Mouse (Mus musculus): ENCODE data around the gene Desi1. TPM values are rescaled to one million over a fixed set of nuclear protein-coding genes. Genes with fewer than 3 reads are reported as not detected.
A peak's percentile ranks its signal among the peaks of the same experiment; 100 is the strongest.
"Not testable (repeated sequence)": the region's sequence is repeated elsewhere in the genome, so short reads cannot be mapped to it uniquely, and the experiment has no call there.

Gene Desi1
- polyA plus RNA-seq, 1 experiment from 2014 or later = 35.7 TPM

GRCm38 (mm10) chr15:81970498-81970897, 63.2 kb downstream of the Desi1 start:
- 89% methylated on average over 4 of the region's 4 CpGs for WGBS
- not testable (repeated sequence) for H3K27ac ChIP-seq (replicated peaks); H3K27me3 ChIP-seq (replicated peaks; ENCODE audit: low read depth, poor library complexity, severe bottlenecking)

GRCm38 (mm10) chr15:81969635-81970034, 64.0 kb downstream of the Desi1 start:
- 79% methylated on average over 6 of the region's 6 CpGs for WGBS

More at GRCm38 (mm10) chr15:81970498-81970897, 63.2 kb downstream of the Desi1 start:
- not testable (repeated sequence) for H3K4me3 ChIP-seq; H3K36me3 ChIP-seq (replicated peaks); H3K4me1 ChIP-seq; DNase-seq (ENCODE audit: low spot score)
- peaks cover 19% of the 10 kb centered on the region for H3K9me3 ChIP-seq

GRCm38 (mm10) chr15:81969173-81969572, 64.5 kb downstream of the Desi1 start:
- WGBS = 70% methylated on average over 7 of the region's 7 CpGs
- Histone ChIP-seq H3K27ac (replicated peaks) (no peak overlapping the region), H3K36me3 (replicated peaks) (no peaks in the 10 kb centered on the region), H3K9me3 (peaks cover 11% of the 10 kb centered on the region), H3K27me3 (replicated peaks; ENCODE audit: low read depth, poor library complexity, severe bottlenecking) (no peaks in the 10 kb centered on the region), H3K4me3 (no peak overlapping the region), H3K4me1 (0 out of 2 replicates have a peak, but pooled peaks cover 8% of the 10 kb centered on the region)
- no peak for DNase-seq (ENCODE audit: low spot score)

More at GRCm38 (mm10) chr15:81969635-81970034, 64.0 kb downstream of the Desi1 start:
- H3K4me1 ChIP-seq; H3K27me3 ChIP-seq (replicated peaks; ENCODE audit: low read depth, poor library complexity, severe bottlenecking); H3K4me3 ChIP-seq; DNase-seq (ENCODE audit: low spot score); H3K27ac ChIP-seq (replicated peaks); H3K36me3 ChIP-seq (replicated peaks): not testable (repeated sequence)
- peaks cover 11% of the 10 kb centered on the region for H3K9me3 ChIP-seq

- Histone ChIP-seq H3K36me3 (replicated peaks) (no peaks in the 10 kb centered on the region), H3K9me3 (peaks cover 11% of the 10 kb centered on the region), H3K27me3 (replicated peaks; ENCODE audit: low read depth, poor library complexity, severe bottlenecking) (no peaks in the 10 kb centered on the region), H3K27ac (replicated peaks) (no peak overlapping the region), H3K4me1 (0 out of 2 replicates have a peak, but pooled peaks cover 8% of the 10 kb centered on the region), H3K4me3 (no peak overlapping the region)
- no peak for DNase-seq (ENCODE audit: low spot score)
- WGBS = 62% methylated on average over 2 of the region's 2 CpGs
These were observed 65.2 kb downstream of the Desi1 start for GRCm38 (mm10) chr15:81968447-81968846.

- no peak for DNase-seq (ENCODE audit: low spot score)
- H3K27ac ChIP-seq (replicated peaks) = no peak overlapping the region
- no peaks in the 10 kb centered on the region for H3K36me3 ChIP-seq (replicated peaks)
- peaks cover 7% of the 10 kb centered on the region for H3K9me3 ChIP-seq
- 0 out of 2 replicates have a peak, but pooled peaks cover 8% of the 10 kb centered on the region for H3K4me1 ChIP-seq
- 91% methylated on average over 5 of the region's 5 CpGs for WGBS
- H3K4me3 ChIP-seq = no peak overlapping the region
- H3K27me3 ChIP-seq (replicated peaks; ENCODE audit: low read depth, poor library complexity, severe bottlenecking) = no peaks in the 10 kb centered on the region
These were observed 65.8 kb downstream of the Desi1 start for GRCm38 (mm10) chr15:81967821-81968220.

- H3K27ac ChIP-seq (replicated peaks) = no peak overlapping the region
- 81% methylated on average over 14 of the region's 14 CpGs for WGBS
These were observed 67.4 kb downstream of the Desi1 start for GRCm38 (mm10) chr15:81966062-81966829.

GRCm38 (mm10) chr15:81964980-81965545, 68.6 kb downstream of the Desi1 start:
- WGBS = 55% methylated on average over 4 of the region's 4 CpGs
- no peak for DNase-seq (ENCODE audit: low spot score)
- no peaks in the 10 kb centered on the region for H3K9me3 ChIP-seq
- no peak overlapping the region for H3K27ac ChIP-seq (replicated peaks)
- no peaks in the 10 kb centered on the region for H3K36me3 ChIP-seq (replicated peaks)
- no peak overlapping the region for H3K4me3 ChIP-seq
- no peaks in the 10 kb centered on the region for H3K27me3 ChIP-seq (replicated peaks; ENCODE audit: low read depth, poor library complexity, severe bottlenecking)
- H3K4me1 ChIP-seq = peaks cover 18% of the 10 kb centered on the region

More at GRCm38 (mm10) chr15:81966062-81966829, 67.4 kb downstream of the Desi1 start:
- Histone ChIP-seq H3K4me1 (peaks cover 8% of the 10 kb centered on the region; the same call in 1 of the 2 replicates), H3K36me3 (replicated peaks) (no peaks in the 10 kb centered on the region), H3K9me3 (no peaks in the 10 kb centered on the region), H3K4me3 (no peak overlapping the region), H3K27me3 (replicated peaks; ENCODE audit: low read depth, poor library complexity, severe bottlenecking) (no peaks in the 10 kb centered on the region)
- DNase-seq (ENCODE audit: low spot score) = no peak

- WGBS = 75% methylated on average over 1 of the region's 1 CpGs
- no peak for DNase-seq (ENCODE audit: low spot score)
- H3K27me3 ChIP-seq (replicated peaks; ENCODE audit: low read depth, poor library complexity, severe bottlenecking) = no peaks in the 10 kb centered on the region
- no peak overlapping the region for H3K27ac ChIP-seq (replicated peaks)
- H3K4me1 ChIP-seq = peaks cover 22% of the 10 kb centered on the region
- no peak overlapping the region for H3K4me3 ChIP-seq
- no peaks in the 10 kb centered on the region for H3K36me3 ChIP-seq (replicated peaks)
- H3K9me3 ChIP-seq = no peaks in the 10 kb centered on the region
These were observed 69.4 kb downstream of the Desi1 start for GRCm38 (mm10) chr15:81964262-81964661.

- H3K9me3 ChIP-seq = no peaks in the 10 kb centered on the region
- peak overlapping the region; percentile 81 for H3K4me3 ChIP-seq
- no peaks in the 10 kb centered on the region for H3K27me3 ChIP-seq (replicated peaks; ENCODE audit: low read depth, poor library complexity, severe bottlenecking)
- peaks cover under 1% of the 10 kb centered on the region; the same call in 1 of the 2 replicates for H3K36me3 ChIP-seq (replicated peaks)
- H3K27ac ChIP-seq (replicated peaks) = peak overlapping the region; percentile 81
- DNase-seq (ENCODE audit: low spot score) = no peak
- 4% methylated on average over 8 of the region's 8 CpGs for WGBS
- peaks cover 20% of the 10 kb centered on the region for H3K4me1 ChIP-seq
These were observed 72.6 kb downstream of the Desi1 start for GRCm38 (mm10) chr15:81961078-81961451.

- H3K9me3 ChIP-seq = no peaks in the 10 kb centered on the region
- H3K4me1 ChIP-seq = peaks cover 20% of the 10 kb centered on the region
- peaks cover 4% of the 10 kb centered on the region; the same call in 1 of the 2 replicates for H3K36me3 ChIP-seq (replicated peaks)
- H3K27ac ChIP-seq (replicated peaks) = peak within 1 kb of the TSS; percentile 81
- H3K27me3 ChIP-seq (replicated peaks; ENCODE audit: low read depth, poor library complexity, severe bottlenecking) = no peaks in the 10 kb centered on the region
- peak; percentile 99 for DNase-seq (ENCODE audit: low spot score)
- H3K4me3 ChIP-seq = peak within 1 kb of the TSS; percentile 81
- WGBS = under 1% methylated on average over 77 of the region's 77 CpGs
These were observed 73.2 kb downstream of the Desi1 start, which contains the start of gene Pmm1 for GRCm38 (mm10) chr15:81960171-81961077. TSS of gene Pmm1 (minus strand) at chr15:81960930.

- WGBS = 93% methylated on average over 3 of the region's 3 CpGs
- Histone ChIP-seq H3K9me3 (no peaks in the 10 kb centered on the region), H3K4me3 (no peak overlapping the region), H3K27me3 (replicated peaks; ENCODE audit: low read depth, poor library complexity, severe bottlenecking) (no peaks in the 10 kb centered on the region), H3K27ac (replicated peaks) (no peak overlapping the region), H3K4me1 (peaks cover 14% of the 10 kb centered on the region), H3K36me3 (replicated peaks) (peaks cover 19% of the 10 kb centered on the region; the same call in 1 of the 2 replicates)
- no peak for DNase-seq (ENCODE audit: low spot score)
These were observed 74.8 kb downstream of the Desi1 start for GRCm38 (mm10) chr15:81958906-81959305.

GRCm38 (mm10) chr15:81957598-81957997, 76.1 kb downstream of the Desi1 start:
- peaks cover 14% of the 10 kb centered on the region for H3K4me1 ChIP-seq
- no peak overlapping the region for H3K4me3 ChIP-seq
- H3K36me3 ChIP-seq (replicated peaks) = peaks cover 19% of the 10 kb centered on the region; the same call in 1 of the 2 replicates
- no peaks in the 10 kb centered on the region for H3K9me3 ChIP-seq
- H3K27ac ChIP-seq (replicated peaks) = no peak overlapping the region
- 89% methylated on average over 11 of the region's 11 CpGs for WGBS
- DNase-seq (ENCODE audit: low spot score) = no peak
- H3K27me3 ChIP-seq (replicated peaks; ENCODE audit: low read depth, poor library complexity, severe bottlenecking) = no peaks in the 10 kb centered on the region

Data from embryonic facial prominence, embryonic 10.5 days (tissue).